Mouse (Mus musculus): Measurements from ENCODE around the gene Pecr. TPM values are rescaled to one million over a fixed set of nuclear protein-coding genes. Genes with fewer than 3 reads are reported as not detected.

Gene Pecr
- 1.5 and 3.5 TPM in 2 replicates for polyA plus RNA-seq (2012; rRNA removed)

GRCm38 (mm10) chr1:72283992-72284485, at the start of gene Pecr, which contains the start of gene Tmem169:
TSS of gene Pecr (minus strand) at chr1:72284314.
TSS of gene Tmem169 (plus strand) at chr1:72284369.

GRCm38 (mm10) chr1:72307317-72307798, 23.2 kb upstream of the Pecr start, which contains the start of gene Xrcc5:
TSS of gene Xrcc5 (plus strand) at chr1:72307421.

GRCm38 (mm10) chr1:72211701-72212699, 72.1 kb downstream of the Pecr start, which contains the start of gene Mreg:
TSS of gene Mreg (minus strand) at chr1:72212307.

Other genes with a start within 250 kb of the Pecr start
- 3.6 and 4.6 TPM in 2 replicates for gene Mreg, start 72.0 kb downstream of the Pecr start, polyA plus RNA-seq (2012; rRNA removed)
- gene Tmem169, start 55 bp upstream of the Pecr start, polyA plus RNA-seq (2012; rRNA removed), result not detected in 2 replicates
- gene Xrcc5, start 23.1 kb upstream of the Pecr start, polyA plus RNA-seq (2012; rRNA removed), result 0.30 and 0.62 TPM in 2 replicates